Mouse (Mus musculus): ENCODE measurements around the gene Mcl1.

Mcl1 gene

GRCm38 (mm10) chr3:95709967-95710366 is 51.4 kb downstream of the Mcl1 start:
- no peak for DNase-seq (ENCODE audit: low read depth)
